Mouse (Mus musculus) cortical plate, adult 2 months (tissue): ENCODE data around the gene Ndufaf3.

Source experiments
- CTCF ChIP-seq: fragments of 200-500 bp; IDR thresholded peaks from 2 replicates; pipeline ENCODE4 v1.5.1; 2011; ENCODE audit warnings: mild to moderate bottlenecking, control low read depth, low read length; ENCODE audit not compliant: insufficient read depth; ENCODE audit errors: extremely low read depth
- POLR2A ChIP-seq: fragments of 200-500 bp; IDR thresholded peaks from 2 replicates; pipeline ENCODE4 v1.6.1; 2011; ENCODE audit warnings: mild to moderate bottlenecking, low read length, control low read depth; ENCODE audit not compliant: insufficient read depth; ENCODE audit errors: extremely low read depth

DNA sequence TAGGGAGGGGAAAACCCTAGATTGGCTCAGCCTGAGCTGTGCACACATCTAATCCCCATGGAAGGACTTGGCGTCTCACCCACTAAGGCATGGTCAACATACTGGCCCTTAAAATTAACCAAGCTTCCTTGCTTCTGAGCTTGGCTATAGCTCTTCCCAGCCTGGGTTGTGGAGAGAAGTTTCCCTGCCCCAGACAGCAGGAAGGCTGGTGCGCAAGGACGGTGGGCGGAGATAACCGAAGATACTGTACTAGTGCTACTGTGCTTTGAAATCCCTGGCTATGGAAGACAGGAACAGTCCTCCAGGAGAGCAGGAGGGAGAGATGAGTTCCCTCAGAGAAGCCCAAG lies 12.1 kb upstream of the Ndufaf3 start:
- TF ChIP-seq CTCF (no peak), POLR2A (no peak)
